Mouse (Mus musculus): ENCODE data around the gene Sit1.

DNA sequence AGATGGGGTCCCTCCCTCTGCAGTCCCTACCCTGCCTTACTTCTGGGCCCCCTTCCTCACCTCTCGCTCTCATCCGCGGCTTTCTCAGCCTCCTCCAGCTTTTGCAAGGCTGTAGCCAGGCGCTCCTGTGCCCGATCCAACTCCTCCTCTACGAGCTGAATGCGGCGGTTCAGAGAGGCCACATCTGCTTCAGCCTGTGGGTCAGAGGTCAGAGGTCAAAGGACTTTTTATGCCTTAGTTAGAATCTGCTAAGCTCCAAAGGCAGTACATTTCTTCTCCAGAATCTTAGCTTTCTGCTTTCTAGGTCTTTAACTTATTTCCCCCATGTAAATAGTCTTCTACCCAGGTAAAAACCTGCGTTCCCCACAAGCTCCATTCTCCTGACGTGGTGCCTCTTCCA lies 36.0 kb upstream of the Sit1 start:
- TF ChIP-seq EP300 (IDR thresholded peaks at IDR 0.05; ENCODE audit: low read depth) (no peak), CTCF (IDR thresholded peaks at IDR 0.05; ENCODE audit: low read depth) (no peak)

All from liver, postnatal 0 days (tissue).